Mouse (Mus musculus): ENCODE results near the gene Meaf6. TPM values are rescaled to one million over a fixed set of nuclear protein-coding genes. Genes with fewer than 3 reads are reported as not detected.

The Meaf6 gene
- total RNA-seq (2021), result 10 to 100 TPM in 1 of 2 experiments, 1 to 10 TPM in 1; 7.6 to 10.5 TPM
- long read RNA-seq, experiment 1, full-length matches to known transcripts, result 6 of 12 reads
- long read RNA-seq, experiment 1, partial matches to known transcripts, result 3 of 12 reads
- long read RNA-seq, experiment 1, other reads (novel, unspliced or antisense), result 3 of 12 reads
- long read RNA-seq, experiment 2, full-length matches to known transcripts, result 8 of 15 reads
- long read RNA-seq, experiment 2, partial matches to known transcripts, result 2 of 15 reads
- long read RNA-seq, experiment 2, other reads (novel, unspliced or antisense), result 5 of 15 reads

- intact Hi-C loops (cut with DNase I), result no loop called here
- DNase-seq, result peak; percentile 80 to 90
Measured at GRCm38 (mm10) chr4:125084403-125085345, at the start of gene Meaf6. TSS of gene Meaf6 (plus strand) at chr4:125085134.

- intact Hi-C loops (cut with DNase I), result no loop called here
- DNase-seq, result no peak
Measured at GRCm38 (mm10) chr4:125044454-125044853, 40.5 kb upstream of the Meaf6 start.

GRCm38 (mm10) chr4:125055385-125055784 is 29.5 kb upstream of the Meaf6 start:
- no peak for DNase-seq
- intact Hi-C loops (cut with DNase I), result no loop called here

- intact Hi-C loops (cut with DNase I), result no loop called here
- DNase-seq, result no peak
Measured at GRCm38 (mm10) chr4:125056476-125056875, 28.5 kb upstream of the Meaf6 start.

GRCm38 (mm10) chr4:125057273-125057672 is 27.7 kb upstream of the Meaf6 start:
- DNase-seq, result no peak
- intact Hi-C loops (cut with DNase I), result no loop called here

GRCm38 (mm10) chr4:125058033-125058432 is 26.9 kb upstream of the Meaf6 start:
- DNase-seq, result no peak
- intact Hi-C loops (cut with DNase I), result loop anchor here (2.0 kb wide), 1 partner anchor 115 kb away; no protein-coding TSS in a partner anchor

- peak; percentile 28 to 35 for DNase-seq
- intact Hi-C loops (cut with DNase I), result loop anchor here (2.0 kb wide), 1 partner anchor 116 kb away; no protein-coding TSS in a partner anchor
Measured at GRCm38 (mm10) chr4:125059025-125059424, 25.9 kb upstream of the Meaf6 start.

- DNase-seq, result no peak
Measured at GRCm38 (mm10) chr4:125063829-125064228, 21.1 kb upstream of the Meaf6 start.

GRCm38 (mm10) chr4:125065517-125066307 is 19.2 kb upstream of the Meaf6 start, which contains the start of gene Dnali1:
TSS of gene Dnali1 (minus strand) at chr4:125065703.
- intact Hi-C loops (cut with DNase I), result loop anchor here (10.0 kb wide), 1 partner anchor 211 kb away; the partner anchor contains the start of genes 1110065P20Rik and Yrdc
- DNase-seq, result peak; percentile 21 to 28

More at GRCm38 (mm10) chr4:125063829-125064228, 21.1 kb upstream of the Meaf6 start:
- intact Hi-C loops (cut with DNase I), result loop anchor here (10.0 kb wide), 1 partner anchor 209 kb away; the partner anchor contains the start of genes 1110065P20Rik and Yrdc

- intact Hi-C loops (cut with DNase I), result loop anchor here (10.0 kb wide), 1 partner anchor 212 kb away; the partner anchor contains the start of genes 1110065P20Rik and Yrdc
- peak; percentile 90 to 91 for DNase-seq
Measured at GRCm38 (mm10) chr4:125066490-125067370, 18.2 kb upstream of the Meaf6 start, which contains the start of gene Snip1. TSS of gene Snip1 (plus strand) at chr4:125066672.

- intact Hi-C loops (cut with DNase I), result no loop called here
- DNase-seq, result no peak
Measured at GRCm38 (mm10) chr4:125077700-125078099, 7.2 kb upstream of the Meaf6 start.

- DNase-seq, result no peak
- intact Hi-C loops (cut with DNase I), result no loop called here
Measured at GRCm38 (mm10) chr4:125078698-125079097, 6.2 kb upstream of the Meaf6 start.

GRCm38 (mm10) chr4:125085346-125085841 is 460 bp downstream of the Meaf6 start:
- intact Hi-C loops (cut with DNase I), result no loop called here
- peak in 1 of 2 experiments; percentile 63 for DNase-seq

- no peak for DNase-seq
- intact Hi-C loops (cut with DNase I), result no loop called here
Measured at GRCm38 (mm10) chr4:125093031-125093430, 8.1 kb downstream of the Meaf6 start.

- intact Hi-C loops (cut with DNase I), result no loop called here
- no peak for DNase-seq
Measured at GRCm38 (mm10) chr4:125096066-125096465, 11.1 kb downstream of the Meaf6 start.

- intact Hi-C loops (cut with DNase I), result no loop called here
- DNase-seq, result no peak
Measured at GRCm38 (mm10) chr4:125097412-125097811, 12.5 kb downstream of the Meaf6 start.

GRCm38 (mm10) chr4:125099458-125099857 is 14.5 kb downstream of the Meaf6 start:
- peak; percentile 72 for DNase-seq
- intact Hi-C loops (cut with DNase I), result loop anchor here (2.0 kb wide), 1 partner anchor 157 kb away; no protein-coding TSS in a partner anchor

- intact Hi-C loops (cut with DNase I), result no loop called here
- DNase-seq, result no peak
Measured at GRCm38 (mm10) chr4:125101334-125101733, 16.4 kb downstream of the Meaf6 start.

GRCm38 (mm10) chr4:125105354-125105753 is 20.4 kb downstream of the Meaf6 start:
- no peak for DNase-seq
- intact Hi-C loops (cut with DNase I), result no loop called here
